Mouse (Mus musculus) thymus, adult 2 months (tissue): ENCODE results near the gene Setd3.

ENCODE experiments used
- CTCF ChIP-seq: fragments of 200-500 bp; IDR thresholded peaks from 2 replicates; pipeline ENCODE4 v1.5.1; 2012; ENCODE audit warnings: mild to moderate bottlenecking, control low read depth, low read length, moderate library complexity, borderline replicate concordance; ENCODE audit not compliant: control insufficient read depth, poor library complexity, insufficient read depth; ENCODE audit errors: extremely low read depth
- POLR2A ChIP-seq: fragments of 200-500 bp; IDR thresholded peaks from 2 replicates; pipeline ENCODE4 v1.6.1; 2012; ENCODE audit warnings: mild to moderate bottlenecking, low read length, control low read depth, moderate library complexity; ENCODE audit not compliant: control insufficient read depth, poor library complexity, insufficient read depth; ENCODE audit errors: extremely low read depth

DNA sequence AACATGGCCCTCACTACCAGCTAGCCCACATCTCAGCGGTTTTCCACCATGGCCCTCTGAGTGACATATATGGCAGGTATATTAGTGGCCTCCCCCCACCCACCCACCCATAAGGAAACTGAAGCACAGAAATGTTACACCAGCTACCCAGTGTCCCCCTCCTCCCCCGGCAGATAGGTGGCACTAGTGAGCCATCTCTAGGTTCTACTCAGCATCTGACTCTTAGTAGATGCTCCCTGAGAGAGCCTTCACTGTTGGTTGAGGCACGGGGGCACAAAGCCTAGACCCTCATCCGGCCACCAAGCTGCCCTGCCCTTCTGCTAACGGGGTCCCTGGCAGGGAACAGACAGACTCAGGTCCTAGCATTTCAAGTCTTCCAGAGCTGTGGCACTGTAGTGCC, 38.5 kb upstream of the Setd3 start:
- TF ChIP-seq CTCF (no peak), POLR2A (no peak)
